Mouse (Mus musculus): ENCODE results near the gene Gm7579. TPM values are rescaled to one million over a fixed set of nuclear protein-coding genes. Genes with fewer than 3 reads are reported as not detected.
"Not testable (repeated sequence)": the region's sequence is repeated elsewhere in the genome, so short reads cannot be mapped to it uniquely, and the experiment has no call there.

Gm7579 gene
- polyA plus RNA-seq, 1 experiment = not detected

- Histone ChIP-seq H3K4me1 (ENCODE audit: control insufficient read depth, insufficient read depth, low read length) (no peaks in the 10 kb centered on the region), H3K4me3 (replicated peaks; ENCODE audit: control insufficient read depth, low read depth, low read length) (no peak within 1 kb of the TSS), H3K27ac (ENCODE audit: control insufficient read depth, insufficient read depth, low read depth, low read length, poor library complexity) (no peak within 1 kb of the TSS)
- WGBS = 58% methylated on average over 1 of the region's 1 CpGs
- TF ChIP-seq CTCF (IDR thresholded peaks at IDR 0.05; ENCODE audit: control insufficient read depth, insufficient read depth, low read length) = no peak
- no peak for TF ChIP-seq POLR2A (IDR thresholded peaks at IDR 0.05; ENCODE audit: borderline replicate concordance, control insufficient read depth, low read depth, low read length)
Measured at GRCm38 (mm10) chr7:142201064-142201463, 10.6 kb upstream of the Gm7579 start, which contains the start of gene Krtap5-3. Krtap5-3 (plus strand) TSS chr7:142201364.

GRCm38 (mm10) chr7:142205488-142205887 lies 6.2 kb upstream of the Gm7579 start:
- no peaks in the 10 kb centered on the region for H3K4me1 ChIP-seq (ENCODE audit: control insufficient read depth, insufficient read depth, low read length)
- H3K4me3 ChIP-seq (replicated peaks; ENCODE audit: control insufficient read depth, low read depth, low read length) = no peak overlapping the region
- no peak overlapping the region for H3K27ac ChIP-seq (ENCODE audit: control insufficient read depth, insufficient read depth, low read depth, low read length, poor library complexity)
- no peak for TF ChIP-seq CTCF (IDR thresholded peaks at IDR 0.05; ENCODE audit: control insufficient read depth, insufficient read depth, low read length)
- no peak for TF ChIP-seq POLR2A (IDR thresholded peaks at IDR 0.05; ENCODE audit: borderline replicate concordance, control insufficient read depth, low read depth, low read length)

GRCm38 (mm10) chr7:142206891-142207290 lies 4.8 kb upstream of the Gm7579 start:
- H3K4me1 ChIP-seq (ENCODE audit: control insufficient read depth, insufficient read depth, low read length); H3K4me3 ChIP-seq (replicated peaks; ENCODE audit: control insufficient read depth, low read depth, low read length); H3K27ac ChIP-seq (ENCODE audit: control insufficient read depth, insufficient read depth, low read depth, low read length, poor library complexity): not testable (repeated sequence)
- 79% methylated on average over 5 of the region's 5 CpGs for WGBS

GRCm38 (mm10) chr7:142212136-142212535 lies 477 bp downstream of the Gm7579 start:
- H3K4me1 ChIP-seq (ENCODE audit: control insufficient read depth, insufficient read depth, low read length); H3K27ac ChIP-seq (ENCODE audit: control insufficient read depth, insufficient read depth, low read depth, low read length, poor library complexity); H3K4me3 ChIP-seq (replicated peaks; ENCODE audit: control insufficient read depth, low read depth, low read length): not testable (repeated sequence)
- 40% methylated on average over 1 of the region's 1 CpGs for WGBS

GRCm38 (mm10) chr7:142224518-142224917 lies 12.9 kb downstream of the Gm7579 start:
- H3K4me3 ChIP-seq (replicated peaks; ENCODE audit: control insufficient read depth, low read depth, low read length) = no peak overlapping the region
- WGBS = 47% methylated on average over 2 of the region's 2 CpGs
- H3K27ac ChIP-seq (ENCODE audit: control insufficient read depth, insufficient read depth, low read depth, low read length, poor library complexity) = no peak overlapping the region
- H3K4me1 ChIP-seq (ENCODE audit: control insufficient read depth, insufficient read depth, low read length) = no peaks in the 10 kb centered on the region
- TF ChIP-seq CTCF (IDR thresholded peaks at IDR 0.05; ENCODE audit: control insufficient read depth, insufficient read depth, low read length) (no peak), POLR2A (IDR thresholded peaks at IDR 0.05; ENCODE audit: borderline replicate concordance, control insufficient read depth, low read depth, low read length) (no peak)

- H3K4me3 ChIP-seq (replicated peaks; ENCODE audit: control insufficient read depth, low read depth, low read length); H3K27ac ChIP-seq (ENCODE audit: control insufficient read depth, insufficient read depth, low read depth, low read length, poor library complexity); H3K4me1 ChIP-seq (ENCODE audit: control insufficient read depth, insufficient read depth, low read length): not testable (repeated sequence)
- 56% methylated on average over 3 of the region's 3 CpGs for WGBS
Measured at GRCm38 (mm10) chr7:142229871-142230270, 18.2 kb downstream of the Gm7579 start, which contains the start of gene Krtap5-5. Krtap5-5 (minus strand) TSS chr7:142229971.

- no peak overlapping the region for H3K4me3 ChIP-seq (replicated peaks; ENCODE audit: control insufficient read depth, low read depth, low read length)
- H3K4me1 ChIP-seq (ENCODE audit: control insufficient read depth, insufficient read depth, low read length) = no peaks in the 10 kb centered on the region
- no peak overlapping the region for H3K27ac ChIP-seq (ENCODE audit: control insufficient read depth, insufficient read depth, low read depth, low read length, poor library complexity)
- WGBS = 47% methylated on average over 1 of the region's 1 CpGs
- TF ChIP-seq POLR2A (IDR thresholded peaks at IDR 0.05; ENCODE audit: borderline replicate concordance, control insufficient read depth, low read depth, low read length) (no peak), CTCF (IDR thresholded peaks at IDR 0.05; ENCODE audit: control insufficient read depth, insufficient read depth, low read length) (no peak)
Measured at GRCm38 (mm10) chr7:142231540-142231939, 19.9 kb downstream of the Gm7579 start.

GRCm38 (mm10) chr7:142240978-142241377 lies 29.3 kb downstream of the Gm7579 start, which contains the start of gene Gm40460:
Gm40460 (minus strand) TSS chr7:142241078.
- H3K27ac ChIP-seq (ENCODE audit: control insufficient read depth, insufficient read depth, low read depth, low read length, poor library complexity) = no peak within 1 kb of the TSS
- no peak within 1 kb of the TSS for H3K4me3 ChIP-seq (replicated peaks; ENCODE audit: control insufficient read depth, low read depth, low read length)
- TF ChIP-seq CTCF (IDR thresholded peaks at IDR 0.05; ENCODE audit: control insufficient read depth, insufficient read depth, low read length) (no peak), POLR2A (IDR thresholded peaks at IDR 0.05; ENCODE audit: borderline replicate concordance, control insufficient read depth, low read depth, low read length) (no peak)
- 57% methylated on average over 2 of the region's 2 CpGs for WGBS
- no peaks in the 10 kb centered on the region for H3K4me1 ChIP-seq (ENCODE audit: control insufficient read depth, insufficient read depth, low read length)

GRCm38 (mm10) chr7:142249824-142250223 lies 38.2 kb downstream of the Gm7579 start:
- no peaks in the 10 kb centered on the region for H3K4me1 ChIP-seq (ENCODE audit: control insufficient read depth, insufficient read depth, low read length)
- H3K27ac ChIP-seq (ENCODE audit: control insufficient read depth, insufficient read depth, low read depth, low read length, poor library complexity) = no peak overlapping the region
- WGBS = 3% methylated on average over 1 of the region's 1 CpGs
- TF ChIP-seq CTCF (IDR thresholded peaks at IDR 0.05; ENCODE audit: control insufficient read depth, insufficient read depth, low read length) (no peak), POLR2A (IDR thresholded peaks at IDR 0.05; ENCODE audit: borderline replicate concordance, control insufficient read depth, low read depth, low read length) (no peak)
- H3K4me3 ChIP-seq (replicated peaks; ENCODE audit: control insufficient read depth, low read depth, low read length) = no peak overlapping the region
